Mouse (Mus musculus): Measurements from ENCODE around the gene Plxdc1. TPM values are rescaled to one million over a fixed set of nuclear protein-coding genes. Genes with fewer than 3 reads are reported as not detected.

The Plxdc1 gene
- polyA plus RNA-seq, 1 experiment from 2014 or later: 0.40 TPM

DNA sequence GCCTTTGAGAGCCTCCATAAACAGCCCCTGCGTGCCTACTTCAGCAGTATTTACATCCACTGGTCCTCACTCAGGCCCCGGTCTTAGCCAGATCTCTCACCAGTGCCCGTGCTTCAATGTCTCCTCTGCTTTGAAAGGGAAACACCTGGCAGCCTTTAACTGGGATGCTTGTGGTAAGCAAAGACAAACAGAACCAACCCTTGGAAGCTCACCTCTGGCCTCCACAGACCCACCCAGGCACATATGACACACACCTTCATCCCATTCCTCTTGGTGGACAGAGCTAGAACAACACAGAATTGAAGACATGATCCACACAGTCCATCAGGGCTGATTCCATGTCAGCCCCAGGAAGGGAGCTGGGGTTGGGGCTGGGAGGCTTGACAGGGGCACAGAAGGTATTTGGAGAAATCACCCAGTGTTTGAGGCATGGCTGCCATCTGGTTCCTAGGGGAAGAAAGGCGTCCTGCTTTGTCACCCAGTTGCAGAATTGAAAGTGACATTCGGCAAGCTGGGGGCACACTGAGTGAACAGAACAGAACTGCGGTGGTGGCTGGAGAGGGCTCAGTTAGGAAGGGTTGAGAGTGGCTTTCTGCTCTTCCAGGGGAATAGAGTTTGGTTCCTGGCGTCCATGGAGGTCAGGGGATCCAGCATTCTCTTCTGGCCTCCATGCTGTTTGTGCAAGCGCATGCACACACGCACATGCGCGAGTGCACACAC, 12.0 kb upstream of the Plxdc1 start:
- WGBS: 68% methylated on average over 11 of the region's 11 CpGs
- Histone ChIP-seq H3K27me3 (ENCODE audit: control insufficient read depth, insufficient read depth, low read length) (no peaks in the 10 kb centered on the region), H3K4me2 (replicated peaks; ENCODE audit: low read depth) (no peak overlapping the region), H3K27ac (replicated peaks) (no peak overlapping the region), H3K9me3 (ENCODE audit: control insufficient read depth, low read length) (no peaks in the 10 kb centered on the region), H3K4me1 (replicated peaks; ENCODE audit: control insufficient read depth, insufficient read depth) (0 out of 2 replicates have a peak, but pooled peaks cover 3% of the 10 kb centered on the region), H3K4me3 (ENCODE audit: low read depth, low read length) (no peak overlapping the region), H3K9ac (ENCODE audit: low read length) (no peak overlapping the region), H3K36me3 (ENCODE audit: control insufficient read depth, insufficient read depth, low read length) (no peaks in the 10 kb centered on the region)
- DNase-seq (ENCODE audit: low spot score): no peak
- TF ChIP-seq EP300 (optimal IDR thresholded peaks at IDR 0.05) (no peak), CTCF (IDR thresholded peaks at IDR 0.05; ENCODE audit: low read depth) (no peak)
- ATAC-seq (ENCODE audit: low FRiP score, low TSS enrichment): no peak

GRCm38 (mm10) chr11:97997387-97997960, 11.2 kb upstream of the Plxdc1 start:
- 81% methylated on average over 8 of the region's 8 CpGs for WGBS
- Histone ChIP-seq H3K9ac (ENCODE audit: low read length) (no peak overlapping the region), H3K9me3 (ENCODE audit: control insufficient read depth, low read length) (no peaks in the 10 kb centered on the region), H3K4me2 (replicated peaks; ENCODE audit: low read depth) (no peak overlapping the region), H3K36me3 (ENCODE audit: control insufficient read depth, insufficient read depth, low read length) (no peaks in the 10 kb centered on the region), H3K4me3 (ENCODE audit: low read depth, low read length) (no peak overlapping the region), H3K27ac (replicated peaks) (no peak overlapping the region), H3K27me3 (ENCODE audit: control insufficient read depth, insufficient read depth, low read length) (no peaks in the 10 kb centered on the region), H3K4me1 (replicated peaks; ENCODE audit: control insufficient read depth, insufficient read depth) (0 out of 2 replicates have a peak, but pooled peaks cover 3% of the 10 kb centered on the region)
- TF ChIP-seq EP300 (optimal IDR thresholded peaks at IDR 0.05) (no peak), CTCF (IDR thresholded peaks at IDR 0.05; ENCODE audit: low read depth) (no peak)
- ATAC-seq (ENCODE audit: low FRiP score, low TSS enrichment) (no peak), DNase-seq (ENCODE audit: low spot score) (no peak)

DNA sequence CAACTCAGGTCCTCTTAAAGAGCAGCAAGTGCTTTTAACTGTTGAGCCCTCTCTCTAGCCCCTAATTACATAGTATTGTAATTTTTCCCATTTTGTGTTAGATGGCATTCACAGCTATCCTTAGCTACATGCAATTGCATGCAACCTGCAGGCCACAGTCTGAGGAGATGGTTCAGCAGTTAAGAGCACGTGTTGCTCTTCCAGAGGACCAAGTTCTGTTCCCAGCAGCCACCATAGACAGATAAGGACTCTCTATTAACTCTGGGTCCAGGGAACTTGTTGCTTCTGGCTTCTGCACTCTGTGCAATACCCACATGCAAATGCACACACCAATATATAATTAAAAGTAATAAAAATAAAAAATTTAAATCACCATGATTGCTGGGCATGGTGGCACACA, 10.4 kb upstream of the Plxdc1 start:
- TF ChIP-seq CTCF (IDR thresholded peaks at IDR 0.05; ENCODE audit: low read depth): no peak
- no peak for TF ChIP-seq EP300 (optimal IDR thresholded peaks at IDR 0.05)
- H3K4me3 ChIP-seq (ENCODE audit: low read depth, low read length): no peak overlapping the region
- no peaks in the 10 kb centered on the region for H3K9me3 ChIP-seq (ENCODE audit: control insufficient read depth, low read length)
- H3K4me1 ChIP-seq (replicated peaks; ENCODE audit: control insufficient read depth, insufficient read depth): 0 out of 2 replicates have a peak, but pooled peaks cover 3% of the 10 kb centered on the region
- no peak for DNase-seq (ENCODE audit: low spot score)
- H3K9ac ChIP-seq (ENCODE audit: low read length): no peak overlapping the region
- H3K36me3 ChIP-seq (ENCODE audit: control insufficient read depth, insufficient read depth, low read length): no peaks in the 10 kb centered on the region
- 75% methylated on average over 1 of the region's 1 CpGs for WGBS
- H3K4me2 ChIP-seq (replicated peaks; ENCODE audit: low read depth): no peak overlapping the region
- H3K27me3 ChIP-seq (ENCODE audit: control insufficient read depth, insufficient read depth, low read length): no peaks in the 10 kb centered on the region
- ATAC-seq (ENCODE audit: low FRiP score, low TSS enrichment): no peak
- no peak overlapping the region for H3K27ac ChIP-seq (replicated peaks)

GRCm38 (mm10) chr11:97995564-97996288, 9.5 kb upstream of the Plxdc1 start, which contains the start of gene Arl5c:
Gene Arl5c (minus strand): TSS chr11:97996181.
- Histone ChIP-seq H3K9me3 (ENCODE audit: control insufficient read depth, low read length) (no peaks in the 10 kb centered on the region), H3K27me3 (ENCODE audit: control insufficient read depth, insufficient read depth, low read length) (no peaks in the 10 kb centered on the region), H3K4me3 (ENCODE audit: low read depth, low read length) (peak within 1 kb of the TSS; percentile 41), H3K9ac (ENCODE audit: low read length) (peak within 1 kb of the TSS; percentile 32; the same call in 1 of the 2 replicates), H3K4me1 (replicated peaks; ENCODE audit: control insufficient read depth, insufficient read depth) (0 out of 2 replicates have a peak, but pooled peaks cover 3% of the 10 kb centered on the region), H3K36me3 (ENCODE audit: control insufficient read depth, insufficient read depth, low read length) (no peaks in the 10 kb centered on the region), H3K4me2 (replicated peaks; ENCODE audit: low read depth) (peak within 1 kb of the TSS; percentile 66), H3K27ac (replicated peaks) (no peak within 1 kb of the TSS)
- DNase-seq (ENCODE audit: low spot score) (no peak), ATAC-seq (ENCODE audit: low FRiP score, low TSS enrichment) (peak; percentile 43)
- 3% methylated on average over 26 of the region's 26 CpGs for WGBS
- TF ChIP-seq CTCF (IDR thresholded peaks at IDR 0.05; ENCODE audit: low read depth): peak; percentile 62
- no peak for TF ChIP-seq EP300 (optimal IDR thresholded peaks at IDR 0.05)

GRCm38 (mm10) chr11:97994539-97995100, 8.4 kb upstream of the Plxdc1 start:
- H3K9ac ChIP-seq (ENCODE audit: low read length): 0 out of 2 replicates have a peak overlapping the region, but pooled peaks have one; percentile 32
- peak; percentile 63 for ATAC-seq (ENCODE audit: low FRiP score, low TSS enrichment)
- peak overlapping the region; percentile 41 for H3K4me3 ChIP-seq (ENCODE audit: low read depth, low read length)
- 10% methylated on average over 13 of the region's 13 CpGs for WGBS
- peak; percentile 88 for DNase-seq (ENCODE audit: low spot score)
- H3K27me3 ChIP-seq (ENCODE audit: control insufficient read depth, insufficient read depth, low read length): no peaks in the 10 kb centered on the region
- no peak overlapping the region for H3K27ac ChIP-seq (replicated peaks)
- 0 out of 2 replicates have a peak, but pooled peaks cover 3% of the 10 kb centered on the region for H3K4me1 ChIP-seq (replicated peaks; ENCODE audit: control insufficient read depth, insufficient read depth)
- no peak for TF ChIP-seq EP300 (optimal IDR thresholded peaks at IDR 0.05)
- TF ChIP-seq CTCF (IDR thresholded peaks at IDR 0.05; ENCODE audit: low read depth): peak; percentile 84
- no peaks in the 10 kb centered on the region for H3K9me3 ChIP-seq (ENCODE audit: control insufficient read depth, low read length)
- H3K4me2 ChIP-seq (replicated peaks; ENCODE audit: low read depth): peak overlapping the region; percentile 66
- H3K36me3 ChIP-seq (ENCODE audit: control insufficient read depth, insufficient read depth, low read length): no peaks in the 10 kb centered on the region

Data from stomach, postnatal 0 days (tissue).